Mouse (Mus musculus) olfactory bulb, adult 2 months (tissue): ENCODE data around the gene Lef1. TPM values are rescaled to one million over a fixed set of nuclear protein-coding genes. Genes with fewer than 3 reads are reported as not detected.

ENCODE experiments used
- H3K27ac ChIP-seq: fragments of 200-500 bp; 2 replicates; pipeline ENCODE4 v1.5.1; 2012; ENCODE audit warnings: low read depth, low read length; ENCODE audit not compliant: insufficient read depth
- H3K4me1 ChIP-seq: fragments of 200-500 bp; 2 replicates; pipeline ENCODE4 v1.6.1; 2012; ENCODE audit warnings: low read length; ENCODE audit not compliant: control insufficient read depth, insufficient read depth
- H3K4me3 ChIP-seq: fragments of 200-500 bp; 2 replicates; pipeline ENCODE4 v1.5.1; 2012; ENCODE audit warnings: mild to moderate bottlenecking, low read depth, low read length, moderate library complexity; ENCODE audit not compliant: insufficient read depth
- CTCF ChIP-seq: fragments of 200-500 bp; IDR thresholded peaks from 2 replicates; pipeline ENCODE4 v1.5.1; 2012; ENCODE audit warnings: low read depth, mild to moderate bottlenecking, low read length, moderate library complexity; ENCODE audit not compliant: insufficient read depth
- POLR2A ChIP-seq: fragments of 200-500 bp; IDR thresholded peaks from 2 replicates; pipeline ENCODE4 v1.6.1; 2012; ENCODE audit warnings: mild to moderate bottlenecking, low read depth, low read length, moderate library complexity; ENCODE audit not compliant: insufficient read depth
- WGBS: fragments of 180-500 bp; shearing (Covaris S2); methylation state at CpG from one replicate; pipeline ENCODE4 v1.1.7; 2018; 5-methylcytosine and 5-hydroxymethylcytosine counted together
- polyA plus RNA-seq: library from polyadenylated mRNA; stranded (reverse); fragments of >200 nt; gene quantifications from 2 replicates; pipeline ENCODE4 v1.2.4, GENCODE M21; 2012; ENCODE audit warnings: low replicate concordance; ENCODE audit not compliant: missing spikeins, insufficient read depth, insufficient read length

The Lef1 gene
- polyA plus RNA-seq, 1 experiment, result 238 TPM

- peaks cover 28% of the 10 kb centered on the region for H3K4me1 ChIP-seq
- no peak overlapping the region for H3K27ac ChIP-seq
- 56% methylated on average over 12 of the region's 12 CpGs for WGBS
- TF ChIP-seq CTCF (no peak), POLR2A (no peak)
- no peak overlapping the region for H3K4me3 ChIP-seq
Measured at GRCm38 (mm10) chr3:131159204-131159760, 49.0 kb downstream of the Lef1 start.

GRCm38 (mm10) chr3:131159881-131160615 is 49.8 kb downstream of the Lef1 start:
- WGBS, result 73% methylated on average over 14 of the region's 14 CpGs
- no peak for TF ChIP-seq POLR2A
- TF ChIP-seq CTCF, result no peak
- Histone ChIP-seq H3K4me1 (peaks cover 23% of the 10 kb centered on the region), H3K27ac (no peak overlapping the region), H3K4me3 (no peak overlapping the region)

- Histone ChIP-seq H3K4me3 (no peak overlapping the region), H3K27ac (no peak overlapping the region), H3K4me1 (peaks cover 20% of the 10 kb centered on the region)
- 28% methylated on average over 7 of the region's 7 CpGs for whole genome bisulfite sequencing
- TF ChIP-seq CTCF (no peak), POLR2A (no peak)
Measured at GRCm38 (mm10) chr3:131160921-131161320, 50.6 kb downstream of the Lef1 start.

GRCm38 (mm10) chr3:131167731-131168130 is 57.5 kb downstream of the Lef1 start:
- no peak overlapping the region for H3K4me3 ChIP-seq
- no peak overlapping the region for H3K27ac ChIP-seq
- no peak for TF ChIP-seq CTCF
- WGBS, result 91% methylated on average over 4 of the region's 4 CpGs
- no peaks in the 10 kb centered on the region for H3K4me1 ChIP-seq

GRCm38 (mm10) chr3:131169161-131169560 is 58.9 kb downstream of the Lef1 start:
- H3K4me1 ChIP-seq, result no peaks in the 10 kb centered on the region
- 93% methylated on average over 6 of the region's 6 CpGs for WGBS
- no peak overlapping the region for H3K27ac ChIP-seq
- TF ChIP-seq POLR2A (no peak), CTCF (no peak)
- H3K4me3 ChIP-seq, result no peak overlapping the region

GRCm38 (mm10) chr3:131170099-131170643 is 59.9 kb downstream of the Lef1 start:
- Histone ChIP-seq H3K4me3 (no peak overlapping the region), H3K27ac (no peak overlapping the region), H3K4me1 (no peaks in the 10 kb centered on the region)
- TF ChIP-seq POLR2A (no peak), CTCF (no peak)
- 91% methylated on average over 6 of the region's 6 CpGs for WGBS

GRCm38 (mm10) chr3:131171292-131171960 is 61.2 kb downstream of the Lef1 start:
- TF ChIP-seq POLR2A, result no peak
- TF ChIP-seq CTCF, result no peak
- Histone ChIP-seq H3K4me1 (no peaks in the 10 kb centered on the region), H3K27ac (no peak overlapping the region), H3K4me3 (no peak overlapping the region)
- WGBS, result 74% methylated on average over 11 of the region's 11 CpGs

GRCm38 (mm10) chr3:131172293-131172692 is 62.0 kb downstream of the Lef1 start:
- Histone ChIP-seq H3K4me1 (no peaks in the 10 kb centered on the region), H3K4me3 (no peak overlapping the region), H3K27ac (no peak overlapping the region)
- TF ChIP-seq POLR2A (no peak), CTCF (no peak)
- 77% methylated on average over 4 of the region's 4 CpGs for WGBS

- Histone ChIP-seq H3K4me1 (no peaks in the 10 kb centered on the region; the same call in 1 of the 2 replicates), H3K27ac (no peak overlapping the region), H3K4me3 (no peak overlapping the region)
- TF ChIP-seq CTCF, result no peak
- TF ChIP-seq POLR2A, result no peak
- 82% methylated on average over 11 of the region's 11 CpGs for WGBS
Measured at GRCm38 (mm10) chr3:131181006-131181405, 70.7 kb downstream of the Lef1 start.
